Mouse (Mus musculus) layer of hippocampus, adult 2 months (tissue): ENCODE results near the gene Ttll7. TPM values are rescaled to one million over a fixed set of nuclear protein-coding genes. Genes with fewer than 3 reads are reported as not detected.

ENCODE experiments used
- DNase-seq, 2 experiments: peaks; one replicate each; pipeline ENCODE4 v3.0.0; 2022; ENCODE audit warnings: low spot score in 2 of 2
- H3K27ac ChIP-seq: fragments of 200-600 bp; 2 replicates; pipeline ENCODE4 v1.8.1; 2022
- H3K4me3 ChIP-seq: fragments of 200-600 bp; 2 replicates; pipeline ENCODE4 v1.8.1; 2022; ENCODE audit warnings: mild to moderate bottlenecking
- CTCF ChIP-seq: fragments of 200-600 bp; conservative IDR thresholded peaks from 2 replicates; pipeline ENCODE4 v1.8.1; 2022; ENCODE audit warnings: antibody characterized with exemption, mild to moderate bottlenecking, moderate library complexity
- total RNA-seq, 2 experiments: library from RNA; stranded (reverse); gene quantifications; 2 replicates each; pipeline ENCODE4 v1.2.3; 2021

Ttll7 gene
- total RNA-seq, 2 experiments from 2014 or later: 130 to 131 TPM

- no peak for TF ChIP-seq CTCF
- DNase-seq: no peak
- Histone ChIP-seq H3K4me3 (no peak overlapping the region), H3K27ac (no peak overlapping the region)
Observed at GRCm38 (mm10) chr3:146860308-146860707, 8.1 kb downstream of the Ttll7 start.

- Histone ChIP-seq H3K4me3 (no peak overlapping the region), H3K27ac (no peak overlapping the region)
- no peak for DNase-seq
- TF ChIP-seq CTCF: peak; percentile 67
Observed at GRCm38 (mm10) chr3:146866563-146866962, 14.4 kb downstream of the Ttll7 start.

- Histone ChIP-seq H3K4me3 (no peak overlapping the region), H3K27ac (no peak overlapping the region)
- DNase-seq: no peak
- TF ChIP-seq CTCF: no peak
Observed at GRCm38 (mm10) chr3:146871954-146872353, 19.8 kb downstream of the Ttll7 start.

GRCm38 (mm10) chr3:146875929-146876328, 23.8 kb downstream of the Ttll7 start:
- no peak for TF ChIP-seq CTCF
- Histone ChIP-seq H3K27ac (peak overlapping the region; percentile 71), H3K4me3 (no peak overlapping the region)
- no peak for DNase-seq

GRCm38 (mm10) chr3:146893931-146894330, 41.8 kb downstream of the Ttll7 start:
- no peak for TF ChIP-seq CTCF
- DNase-seq: no peak
- Histone ChIP-seq H3K27ac (no peak overlapping the region), H3K4me3 (no peak overlapping the region)

GRCm38 (mm10) chr3:146896581-146896980, 44.4 kb downstream of the Ttll7 start:
- no peak for DNase-seq
- Histone ChIP-seq H3K4me3 (no peak overlapping the region), H3K27ac (no peak overlapping the region)
- no peak for TF ChIP-seq CTCF

- Histone ChIP-seq H3K4me3 (no peak overlapping the region), H3K27ac (no peak overlapping the region)
- peak; percentile 70 for TF ChIP-seq CTCF
- no peak for DNase-seq
Observed at GRCm38 (mm10) chr3:146900094-146900493, 47.9 kb downstream of the Ttll7 start.

- no peak for DNase-seq
- Histone ChIP-seq H3K27ac (no peak overlapping the region), H3K4me3 (no peak overlapping the region)
- TF ChIP-seq CTCF: no peak
Observed at GRCm38 (mm10) chr3:146901729-146902128, 49.6 kb downstream of the Ttll7 start.

GRCm38 (mm10) chr3:146905606-146906005, 53.4 kb downstream of the Ttll7 start:
- H3K27ac ChIP-seq: no peak overlapping the region
- no peak for DNase-seq
- no peak overlapping the region for H3K4me3 ChIP-seq
- no peak for TF ChIP-seq CTCF

- peak; percentile 24; the same call in 1 of the 2 replicates for TF ChIP-seq CTCF
- DNase-seq: no peak
- H3K27ac ChIP-seq: no peak overlapping the region
- H3K4me3 ChIP-seq: no peak overlapping the region
Observed at GRCm38 (mm10) chr3:146908922-146909321, 56.8 kb downstream of the Ttll7 start.

- Histone ChIP-seq H3K27ac (no peak overlapping the region), H3K4me3 (no peak overlapping the region)
Observed at GRCm38 (mm10) chr3:146913107-146913506, 60.9 kb downstream of the Ttll7 start.

GRCm38 (mm10) chr3:146914798-146915197, 62.6 kb downstream of the Ttll7 start:
- TF ChIP-seq CTCF: peak; percentile 94
- Histone ChIP-seq H3K4me3 (no peak overlapping the region), H3K27ac (no peak overlapping the region)
- peak; percentile 76 to 85 for DNase-seq

More at GRCm38 (mm10) chr3:146913107-146913506, 60.9 kb downstream of the Ttll7 start:
- no peak for DNase-seq
- TF ChIP-seq CTCF: no peak

- Histone ChIP-seq H3K27ac (peak overlapping the region; percentile 14; the same call in 1 of the 2 replicates), H3K4me3 (no peak overlapping the region)
- no peak for TF ChIP-seq CTCF
- no peak for DNase-seq
Observed at GRCm38 (mm10) chr3:146917891-146918290, 65.7 kb downstream of the Ttll7 start.

GRCm38 (mm10) chr3:146918323-146918722, 66.2 kb downstream of the Ttll7 start:
- Histone ChIP-seq H3K4me3 (no peak overlapping the region), H3K27ac (peak overlapping the region; percentile 14; the same call in 1 of the 2 replicates)
- TF ChIP-seq CTCF: no peak
- DNase-seq: peak; percentile 83 to 85
